Mouse (Mus musculus) heart, embryonic 14.5 days (tissue): Measurements from ENCODE around the gene Glmn. TPM values are rescaled to one million over a fixed set of nuclear protein-coding genes. Genes with fewer than 3 reads are reported as not detected.

Experiments used
- ATAC-seq: fragments of 200-750 bp; cut with Nextera tagmentation; 2 replicates; pipeline ENCODE4 v1.8.0; 2017; ENCODE audit warnings: low read depth, moderate TSS enrichment; ENCODE audit not compliant: insufficient number of reproducible peaks, insufficient read depth, low FRiP score
- H3K27ac ChIP-seq, 2 experiments: fragments of 200-500 bp in 1 of 2; fragments of 300-500 bp in 1 of 2; sonication (generic) in 1 of 2; replicated peaks in 1 of 2; 2 replicates each; pipeline ENCODE4 v1.5.1; 2012 to 2014; ENCODE audit warnings: low read depth in 2 of 2, low read length in 2 of 2, control low read depth in 1 of 2, mild to moderate bottlenecking in 1 of 2, mixed read lengths in 1 of 2; ENCODE audit not compliant: control insufficient read depth in 1 of 2, insufficient read depth in 1 of 2
- H3K27me3 ChIP-seq: fragments of 300-500 bp; sonication (generic); 2 replicates; pipeline ENCODE4 v1.6.1; 2014; ENCODE audit warnings: mild to moderate bottlenecking, low read length, control low read depth; ENCODE audit not compliant: control insufficient read depth, insufficient read depth
- H3K36me3 ChIP-seq: fragments of 300-500 bp; sonication (generic); 2 replicates; pipeline ENCODE4 v1.6.1; 2014; ENCODE audit warnings: mild to moderate bottlenecking, control low read depth, low read length, mixed read lengths; ENCODE audit not compliant: control insufficient read depth, insufficient read depth
- H3K4me1 ChIP-seq, 2 experiments: fragments of 200-500 bp in 1 of 2; fragments of 300-500 bp in 1 of 2; sonication (generic) in 1 of 2; 2 replicates each; pipeline ENCODE4 v1.6.1; 2012 to 2014; ENCODE audit warnings: low read length in 2 of 2, control low read depth in 1 of 2, mixed read lengths in 1 of 2; ENCODE audit not compliant: control insufficient read depth in 2 of 2, insufficient read depth in 2 of 2
- H3K4me2 ChIP-seq: fragments of 300-500 bp; sonication (generic); 2 replicates; pipeline ENCODE4 v1.6.1; 2014; ENCODE audit warnings: mild to moderate bottlenecking, low read length
- H3K4me3 ChIP-seq, 2 experiments: fragments of 200-500 bp in 1 of 2; fragments of 300-500 bp in 1 of 2; sonication (generic) in 1 of 2; 2 replicates each; pipeline ENCODE4 v1.5.1; 2012 to 2014; ENCODE audit warnings: low read length in 2 of 2, mild to moderate bottlenecking in 2 of 2, control low read depth in 1 of 2, low read depth in 1 of 2, moderate library complexity in 1 of 2; ENCODE audit not compliant: control insufficient read depth in 1 of 2, insufficient read depth in 1 of 2
- H3K9ac ChIP-seq: fragments of 300-500 bp; sonication (generic); 2 replicates; pipeline ENCODE4 v1.6.1; 2014; ENCODE audit warnings: mild to moderate bottlenecking, low read length
- H3K9me3 ChIP-seq: fragments of 300-500 bp; sonication (generic); 2 replicates; pipeline ENCODE4 v1.6.1; 2016; ENCODE audit warnings: low read length, control low read depth; ENCODE audit not compliant: control insufficient read depth
- WGBS: fragments of 180-500 bp; shearing (Covaris S2); extraction: QIAGEN DNeasy Blood & Tissue Kit; methylation state at CpG from one replicate; pipeline ENCODE4 v1.1.7; 2014; 5-methylcytosine and 5-hydroxymethylcytosine counted together
- polyA plus RNA-seq: library from polyadenylated mRNA; unstranded; fragments of >200 nt; fragmentation: Nextera tagmentation; extraction: Ambion mirVana; gene quantifications from 2 replicates; pipeline ENCODE4 v1.2.1, GENCODE M21; 2014

Gene Glmn
- polyA plus RNA-seq, result 20.4 and 22.3 TPM in 2 replicates

GRCm38 (mm10) chr5:107597301-107598077 is at the start of gene Glmn, which contains the start of gene Rpap2:
Glmn (minus strand) TSS chr5:107597888.
Rpap2 (plus strand) TSS chr5:107597373.
- WGBS, result under 1% methylated on average over 64 of the region's 64 CpGs
- Histone ChIP-seq H3K4me1 (no peaks in the 10 kb centered on the region), H3K9ac (peak within 1 kb of the TSS; percentile 89), H3K4me2 (peak within 1 kb of the TSS; percentile 80), H3K9me3 (no peaks in the 10 kb centered on the region), H3K27me3 (no peaks in the 10 kb centered on the region), H3K36me3 (peaks cover 25% of the 10 kb centered on the region), H3K27ac (peak within 1 kb of the TSS; percentile 77 to 91), H3K4me3 (peak within 1 kb of the TSS; percentile 80 to 99)
- peak; percentile 93 for ATAC-seq

GRCm38 (mm10) chr5:107645935-107646334 is 48.2 kb upstream of the Glmn start:
- H3K27me3 ChIP-seq, result no peaks in the 10 kb centered on the region
- no peaks in the 10 kb centered on the region for H3K4me1 ChIP-seq
- no peak overlapping the region for H3K4me2 ChIP-seq
- H3K4me3 ChIP-seq, result no peak overlapping the region
- no peak overlapping the region for H3K9ac ChIP-seq
- no peak for ATAC-seq
- no peak overlapping the region for H3K27ac ChIP-seq
- peaks cover 12% of the 10 kb centered on the region for H3K36me3 ChIP-seq
- 89% methylated on average over 2 of the region's 2 CpGs for WGBS
- no peaks in the 10 kb centered on the region for H3K9me3 ChIP-seq

GRCm38 (mm10) chr5:107644595-107644994 is 46.9 kb upstream of the Glmn start:
- no peaks in the 10 kb centered on the region for H3K9me3 ChIP-seq
- H3K4me2 ChIP-seq, result no peak overlapping the region
- no peaks in the 10 kb centered on the region for H3K4me1 ChIP-seq
- no peak for ATAC-seq
- no peak overlapping the region for H3K4me3 ChIP-seq
- no peaks in the 10 kb centered on the region for H3K27me3 ChIP-seq
- 62% methylated on average over 2 of the region's 2 CpGs for WGBS
- H3K9ac ChIP-seq, result no peak overlapping the region
- peaks cover 12% of the 10 kb centered on the region for H3K36me3 ChIP-seq
- no peak overlapping the region for H3K27ac ChIP-seq

GRCm38 (mm10) chr5:107638366-107638765 is 40.7 kb upstream of the Glmn start:
- WGBS, result 88% methylated on average over 8 of the region's 8 CpGs

GRCm38 (mm10) chr5:107637106-107637505 is 39.4 kb upstream of the Glmn start:
- Histone ChIP-seq H3K4me3 (no peak overlapping the region), H3K4me2 (no peak overlapping the region)
- WGBS, result 39% methylated on average over 1 of the region's 1 CpGs

More at GRCm38 (mm10) chr5:107638366-107638765, 40.7 kb upstream of the Glmn start:
- Histone ChIP-seq H3K4me2 (no peak overlapping the region), H3K9me3 (no peaks in the 10 kb centered on the region), H3K27me3 (no peaks in the 10 kb centered on the region), H3K27ac (no peak overlapping the region), H3K4me1 (no peaks in the 10 kb centered on the region), H3K4me3 (no peak overlapping the region), H3K9ac (no peak overlapping the region), H3K36me3 (peaks cover 21% of the 10 kb centered on the region)
- no peak for ATAC-seq

GRCm38 (mm10) chr5:107633651-107634050 is 36.0 kb upstream of the Glmn start:
- H3K4me2 ChIP-seq, result no peak overlapping the region
- no peak for ATAC-seq
- no peaks in the 10 kb centered on the region for H3K4me1 ChIP-seq
- no peak overlapping the region for H3K27ac ChIP-seq
- no peaks in the 10 kb centered on the region for H3K9me3 ChIP-seq
- 88% methylated on average over 4 of the region's 4 CpGs for WGBS
- H3K27me3 ChIP-seq, result no peaks in the 10 kb centered on the region
- H3K36me3 ChIP-seq, result peaks cover 34% of the 10 kb centered on the region
- no peak overlapping the region for H3K9ac ChIP-seq
- no peak overlapping the region for H3K4me3 ChIP-seq

More at GRCm38 (mm10) chr5:107637106-107637505, 39.4 kb upstream of the Glmn start:
- Histone ChIP-seq H3K4me1 (no peaks in the 10 kb centered on the region), H3K9me3 (no peaks in the 10 kb centered on the region), H3K36me3 (peaks cover 12% of the 10 kb centered on the region), H3K27me3 (no peaks in the 10 kb centered on the region), H3K27ac (no peak overlapping the region), H3K9ac (no peak overlapping the region)
- no peak for ATAC-seq

GRCm38 (mm10) chr5:107621327-107621726 is 23.6 kb upstream of the Glmn start:
- no peak for ATAC-seq
- no peaks in the 10 kb centered on the region for H3K4me1 ChIP-seq
- H3K36me3 ChIP-seq, result peaks cover 51% of the 10 kb centered on the region
- 86% methylated on average over 3 of the region's 3 CpGs for WGBS
- no peak overlapping the region for H3K9ac ChIP-seq
- H3K9me3 ChIP-seq, result no peaks in the 10 kb centered on the region
- H3K4me3 ChIP-seq, result no peak overlapping the region
- H3K27me3 ChIP-seq, result no peaks in the 10 kb centered on the region
- no peak overlapping the region for H3K4me2 ChIP-seq
- H3K27ac ChIP-seq, result no peak overlapping the region
